Mouse (Mus musculus) ES-Bruce4 (cell line): ENCODE results near the gene Lifr. TPM values are rescaled to one million over a fixed set of nuclear protein-coding genes. Genes with fewer than 3 reads are reported as not detected.

Source experiments
- H3K27ac ChIP-seq: 2 replicates; pipeline ENCODE4 v1.5.1; 2012; ENCODE audit warnings: low read length, inconsistent platforms; ENCODE audit not compliant: insufficient read depth
- H3K27me3 ChIP-seq: 2 replicates; pipeline ENCODE4 v1.6.1; 2012; ENCODE audit warnings: mild to moderate bottlenecking, low read length, inconsistent platforms; ENCODE audit not compliant: control insufficient read depth, poor library complexity, insufficient read depth, severe bottlenecking
- H3K36me3 ChIP-seq: 2 replicates; pipeline ENCODE4 v1.6.1; 2012; ENCODE audit warnings: inconsistent platforms, mild to moderate bottlenecking, low read length, moderate library complexity; ENCODE audit not compliant: control insufficient read depth, poor library complexity, insufficient read depth, severe bottlenecking
- H3K4me1 ChIP-seq: one replicate; pipeline ENCODE4 v1.8.1; 2011; ENCODE audit warnings: low read length; ENCODE audit not compliant: control insufficient read depth, insufficient read depth
- H3K4me3 ChIP-seq: 2 replicates; pipeline ENCODE4 v1.5.1; 2011; ENCODE audit warnings: low read depth, mild to moderate bottlenecking, low read length
- H3K9ac ChIP-seq: 2 replicates; pipeline ENCODE4 v1.6.1; 2012; ENCODE audit warnings: low read depth, mild to moderate bottlenecking, inconsistent platforms; ENCODE audit not compliant: poor library complexity, severe bottlenecking
- H3K9me3 ChIP-seq: replicated peaks from 2 replicates; pipeline ENCODE4 v1.6.1; 2012; ENCODE audit warnings: mild to moderate bottlenecking, low read length, inconsistent platforms; ENCODE audit not compliant: control insufficient read depth, poor library complexity, insufficient read depth, severe bottlenecking
- CTCF ChIP-seq: IDR thresholded peaks from one replicate; pipeline ENCODE4 v1.8.1; 2011; ENCODE audit warnings: low read depth, low read length
- EP300 ChIP-seq: IDR thresholded peaks from 2 replicates; pipeline ENCODE4 v1.6.1; 2011; ENCODE audit warnings: low read depth, low read length; ENCODE audit not compliant: insufficient read depth
- POLR2A ChIP-seq: IDR thresholded peaks from one replicate; pipeline ENCODE4 v1.8.1; 2011; ENCODE audit warnings: low read length; ENCODE audit not compliant: insufficient read depth
- polyA plus RNA-seq: library from polyadenylated mRNA; stranded (reverse); fragments of >200 nt; gene quantifications from 2 replicates; pipeline ENCODE4 v1.2.4, GENCODE M21; 2011; ENCODE audit warnings: low read depth; ENCODE audit not compliant: missing spikeins, insufficient read depth, insufficient read length

Lifr gene
- polyA plus RNA-seq, 1 experiment: 33.8 TPM

- Histone ChIP-seq H3K9me3 (no peaks in the 10 kb centered on the region), H3K4me1 (peaks cover 1% of the 10 kb centered on the region), H3K9ac (peak overlapping the region; percentile 88), H3K36me3 (no peaks in the 10 kb centered on the region), H3K27ac (peak overlapping the region; percentile 89), H3K4me3 (peak overlapping the region; percentile 94), H3K27me3 (no peaks in the 10 kb centered on the region)
- TF ChIP-seq CTCF (no peak), POLR2A (no peak), EP300 (no peak)
Observed at GRCm38 (mm10) chr15:7128627-7129126, 38.3 kb downstream of the Lifr start.

- Histone ChIP-seq H3K9me3 (no peaks in the 10 kb centered on the region), H3K27ac (peak overlapping the region; percentile 89), H3K9ac (peak overlapping the region; percentile 88), H3K36me3 (no peaks in the 10 kb centered on the region), H3K27me3 (no peaks in the 10 kb centered on the region), H3K4me1 (peaks cover 1% of the 10 kb centered on the region), H3K4me3 (peak overlapping the region; percentile 94)
- TF ChIP-seq POLR2A (no peak), CTCF (no peak), EP300 (no peak)
Observed at GRCm38 (mm10) chr15:7129127-7129943, 38.9 kb downstream of the Lifr start.

GRCm38 (mm10) chr15:7129944-7130287 lies 39.5 kb downstream of the Lifr start:
- H3K4me1 ChIP-seq: peaks cover 1% of the 10 kb centered on the region
- peak overlapping the region; percentile 73 for H3K4me3 ChIP-seq
- H3K36me3 ChIP-seq: no peaks in the 10 kb centered on the region
- TF ChIP-seq CTCF (no peak), POLR2A (no peak), EP300 (no peak)
- no peaks in the 10 kb centered on the region for H3K9me3 ChIP-seq
- H3K27me3 ChIP-seq: no peaks in the 10 kb centered on the region
- no peak overlapping the region for H3K27ac ChIP-seq
- peak overlapping the region; percentile 88 for H3K9ac ChIP-seq

GRCm38 (mm10) chr15:7130691-7131225 lies 40.3 kb downstream of the Lifr start:
- no peaks in the 10 kb centered on the region for H3K27me3 ChIP-seq
- no peaks in the 10 kb centered on the region for H3K9me3 ChIP-seq
- peak overlapping the region; percentile 64 for H3K4me3 ChIP-seq
- peaks cover 1% of the 10 kb centered on the region for H3K4me1 ChIP-seq
- H3K36me3 ChIP-seq: no peaks in the 10 kb centered on the region
- H3K9ac ChIP-seq: peak overlapping the region; percentile 88; the same call in 1 of the 2 replicates
- H3K27ac ChIP-seq: no peak overlapping the region
- TF ChIP-seq EP300 (no peak), POLR2A (no peak), CTCF (no peak)

- H3K27me3 ChIP-seq: no peaks in the 10 kb centered on the region
- peak overlapping the region; percentile 23; the same call in 1 of the 2 replicates for H3K4me3 ChIP-seq
- peak overlapping the region; percentile 55; the same call in 1 of the 2 replicates for H3K9ac ChIP-seq
- H3K36me3 ChIP-seq: no peaks in the 10 kb centered on the region
- H3K27ac ChIP-seq: peak overlapping the region; percentile 75
- TF ChIP-seq EP300 (0 out of 2 replicates have a peak, but pooled peaks have one; percentile 29), POLR2A (no peak), CTCF (peak; percentile 58)
- peaks cover 4% of the 10 kb centered on the region for H3K4me1 ChIP-seq
- no peaks in the 10 kb centered on the region for H3K9me3 ChIP-seq
Observed at GRCm38 (mm10) chr15:7132741-7133140, 42.3 kb downstream of the Lifr start.
